Mouse (Mus musculus) heart, adult 2 months (tissue): ENCODE results near the gene Ccdc8. TPM values are rescaled to one million over a fixed set of nuclear protein-coding genes. Genes with fewer than 3 reads are reported as not detected.

Experiments used
- DNase-seq, 2 experiments: peaks; one replicate each; pipeline ENCODE4 v3.0.0; 2021
- H3K27ac ChIP-seq: fragments of 200-600 bp; 2 replicates; pipeline ENCODE4 v1.8.1; 2022
- H3K27me3 ChIP-seq: fragments of 200-500 bp; 2 replicates; pipeline ENCODE4 v1.6.1; 2012; ENCODE audit warnings: mild to moderate bottlenecking, low read length, inconsistent platforms, mixed read lengths; ENCODE audit not compliant: control insufficient read depth, insufficient read depth
- H3K36me3 ChIP-seq: fragments of 200-500 bp; 2 replicates; pipeline ENCODE4 v1.6.1; 2012; ENCODE audit warnings: low read length, inconsistent platforms; ENCODE audit not compliant: control insufficient read depth, insufficient read depth
- H3K4me1 ChIP-seq: fragments of 200-500 bp; 2 replicates; pipeline ENCODE4 v1.6.1; 2011; ENCODE audit warnings: low read length; ENCODE audit not compliant: control insufficient read depth, insufficient read depth
- H3K4me3 ChIP-seq: fragments of 200-600 bp; 2 replicates; pipeline ENCODE4 v1.8.1; 2022
- H3K79me2 ChIP-seq: fragments of 200-500 bp; replicated peaks from 2 replicates; pipeline ENCODE4 v1.6.1; 2012; ENCODE audit warnings: mild to moderate bottlenecking, inconsistent platforms, low read length, moderate library complexity, mixed read lengths; ENCODE audit not compliant: control insufficient read depth, insufficient read depth
- H3K9ac ChIP-seq: fragments of 200-500 bp; 2 replicates; pipeline ENCODE4 v1.6.1; 2012; ENCODE audit warnings: low read depth, mild to moderate bottlenecking, control low read depth, inconsistent platforms, low read length, mixed read lengths
- CTCF ChIP-seq: fragments of 200-600 bp; IDR thresholded peaks from 2 replicates; pipeline ENCODE4 v1.8.1; 2022; ENCODE audit warnings: antibody characterized with exemption, mild to moderate bottlenecking, moderate library complexity
- EP300 ChIP-seq: fragments of 200-500 bp; IDR thresholded peaks from 2 replicates; pipeline ENCODE4 v1.6.1; 2011; ENCODE audit warnings: low read depth, low read length, control low read depth; ENCODE audit not compliant: insufficient read depth
- POLR2A ChIP-seq: fragments of 200-500 bp; IDR thresholded peaks from 2 replicates; pipeline ENCODE4 v1.6.1; 2011; ENCODE audit warnings: mild to moderate bottlenecking, low read depth, low read length, control low read depth; ENCODE audit not compliant: insufficient read depth
- WGBS: fragments of 180-500 bp; shearing (Covaris S2); methylation state at CpG from one replicate; pipeline ENCODE4 v1.1.7; 2018; 5-methylcytosine and 5-hydroxymethylcytosine counted together
- intact Hi-C: fragments of 180-260 bp; cut with DNase I; formaldehyde crosslinking; loops from one replicate; pipeline ENCODE4 v1.15.1; 2025
- polyA plus RNA-seq: library from polyadenylated mRNA; depleted of rRNA; stranded (reverse); fragments of >200 nt; gene quantifications from 2 replicates; pipeline ENCODE4 v1.2.3, GENCODE M21; 2012
- total RNA-seq, 2 experiments: library from RNA; stranded (reverse); gene quantifications; 2 replicates each; pipeline ENCODE4 v1.2.3; 2021

The Ccdc8 gene
- total and polyA plus RNA-seq, 3 experiments: 2.7 to 4.4 (median 4.0) TPM

GRCm38 (mm10) chr7:17002375-17003195 is 10.1 kb downstream of the Ccdc8 start:
- TF ChIP-seq POLR2A (no peak), EP300 (peak; percentile 85), CTCF (peak; percentile 89)
- DNase-seq: peak; percentile 75 to 82
- Histone ChIP-seq H3K27me3 (no peaks in the 10 kb centered on the region), H3K36me3 (no peaks in the 10 kb centered on the region), H3K27ac (peak overlapping the region; percentile 40), H3K4me3 (no peak overlapping the region), H3K9ac (no peak overlapping the region), H3K79me2 (no peaks in the 10 kb centered on the region), H3K4me1 (peaks cover 12% of the 10 kb centered on the region)
- intact Hi-C loops: loop anchor here (1.0 to 2.0 kb wide), 5 partner anchors 24 to 70 kb away; partner anchors contain the start of gene Ppp5c
- WGBS: 13% methylated on average over 7 of the region's 7 CpGs

GRCm38 (mm10) chr7:17003230-17003960 is 10.9 kb downstream of the Ccdc8 start:
- Histone ChIP-seq H3K9ac (no peak overlapping the region), H3K79me2 (no peaks in the 10 kb centered on the region), H3K4me1 (peaks cover 12% of the 10 kb centered on the region), H3K36me3 (no peaks in the 10 kb centered on the region), H3K27ac (no peak overlapping the region), H3K4me3 (no peak overlapping the region), H3K27me3 (no peaks in the 10 kb centered on the region)
- no peak for DNase-seq
- WGBS: 46% methylated on average over 7 of the region's 7 CpGs
- TF ChIP-seq EP300 (no peak), CTCF (no peak), POLR2A (no peak)
- intact Hi-C loops: loop anchor here (2.0 kb wide), 1 partner anchor 23 kb away; the partner anchor contains the start of gene Ppp5c

- no peak for DNase-seq
- intact Hi-C loops: no loop called here
- Histone ChIP-seq H3K27me3 (no peaks in the 10 kb centered on the region), H3K4me3 (no peak overlapping the region), H3K4me1 (peaks cover 9% of the 10 kb centered on the region), H3K79me2 (no peaks in the 10 kb centered on the region), H3K27ac (no peak overlapping the region), H3K36me3 (no peaks in the 10 kb centered on the region), H3K9ac (no peak overlapping the region)
- TF ChIP-seq POLR2A (no peak), CTCF (no peak), EP300 (no peak)
- 71% methylated on average over 7 of the region's 7 CpGs for WGBS
Observed at GRCm38 (mm10) chr7:17004716-17005115, 12.2 kb downstream of the Ccdc8 start.

- H3K4me1 ChIP-seq: peaks cover 11% of the 10 kb centered on the region
- no peak overlapping the region for H3K4me3 ChIP-seq
- 66% methylated on average over 4 of the region's 4 CpGs for WGBS
- DNase-seq: no peak
- intact Hi-C loops: no loop called here
- no peaks in the 10 kb centered on the region for H3K79me2 ChIP-seq
- no peaks in the 10 kb centered on the region for H3K27me3 ChIP-seq
- H3K9ac ChIP-seq: no peak overlapping the region
- no peaks in the 10 kb centered on the region for H3K36me3 ChIP-seq
- H3K27ac ChIP-seq: no peak overlapping the region
- TF ChIP-seq POLR2A (no peak), EP300 (0 out of 2 replicates have a peak, but pooled peaks have one; percentile 46), CTCF (peak; percentile 71)
Observed at GRCm38 (mm10) chr7:17007300-17007699, 14.8 kb downstream of the Ccdc8 start.

- no peak overlapping the region for H3K27ac ChIP-seq
- no peaks in the 10 kb centered on the region for H3K79me2 ChIP-seq
- no peaks in the 10 kb centered on the region for H3K27me3 ChIP-seq
- no peaks in the 10 kb centered on the region for H3K36me3 ChIP-seq
- no peak for DNase-seq
- H3K4me3 ChIP-seq: no peak overlapping the region
- intact Hi-C loops: no loop called here
- WGBS: 82% methylated on average over 16 of the region's 16 CpGs
- peaks cover 2% of the 10 kb centered on the region; the same call in 1 of the 2 replicates for H3K4me1 ChIP-seq
- TF ChIP-seq CTCF: no peak
- TF ChIP-seq EP300: no peak
- no peak for TF ChIP-seq POLR2A
- no peak overlapping the region for H3K9ac ChIP-seq
Observed at GRCm38 (mm10) chr7:17009326-17010009, 17.0 kb downstream of the Ccdc8 start.

GRCm38 (mm10) chr7:17010010-17010347 is 17.5 kb downstream of the Ccdc8 start:
- Histone ChIP-seq H3K4me3 (no peak overlapping the region), H3K79me2 (no peaks in the 10 kb centered on the region), H3K9ac (no peak overlapping the region), H3K36me3 (no peaks in the 10 kb centered on the region), H3K4me1 (peaks cover 2% of the 10 kb centered on the region; the same call in 1 of the 2 replicates), H3K27ac (no peak overlapping the region), H3K27me3 (no peaks in the 10 kb centered on the region)
- peak in 1 of 2 experiments; percentile 49 for DNase-seq
- TF ChIP-seq CTCF: no peak
- TF ChIP-seq POLR2A: no peak
- no peak for TF ChIP-seq EP300
- 44% methylated on average over 5 of the region's 5 CpGs for WGBS
- intact Hi-C loops: no loop called here
